Mouse (Mus musculus): ENCODE measurements around the gene Eif4e1b. TPM values are rescaled to one million over a fixed set of nuclear protein-coding genes. Genes with fewer than 3 reads are reported as not detected.

The Eif4e1b gene
- polyA plus RNA-seq, 1 experiment from 2014 or later, result not detected

DNA sequence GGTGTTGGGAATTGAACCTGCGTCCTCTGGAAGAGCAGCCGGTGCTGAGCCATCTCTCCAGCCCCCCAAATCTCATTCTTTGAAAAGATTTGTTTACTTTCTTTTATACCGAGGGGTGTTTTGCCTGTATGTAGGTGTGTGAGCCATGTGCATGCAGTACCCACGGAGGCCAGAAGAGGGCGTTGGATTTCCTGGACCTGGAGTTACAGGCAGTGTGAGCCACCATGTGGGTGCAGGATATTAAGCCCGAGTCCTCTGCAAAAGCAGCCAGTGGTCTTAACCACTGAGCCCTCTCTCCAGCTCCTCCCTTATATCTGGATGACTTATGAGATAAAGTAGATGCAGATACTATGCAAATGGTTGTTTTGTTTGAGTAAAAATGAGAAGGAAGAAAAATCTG is 19.2 kb downstream of the Eif4e1b start:
- 85% methylated on average over 6 of the region's 6 CpGs for WGBS
- DNase-seq (ENCODE audit: low spot score), result no peak
- H3K27me3 ChIP-seq (ENCODE audit: control insufficient read depth, insufficient read depth, low read length), result no peaks in the 10 kb centered on the region

GRCm38 (mm10) chr13:54805134-54805838 is 21.5 kb downstream of the Eif4e1b start:
- 48% methylated on average over 21 of the region's 21 CpGs for WGBS
- ATAC-seq (ENCODE audit: insufficient read depth, low FRiP score, low TSS enrichment), result no peak

More for the DNA sequence above, 19.2 kb downstream of the Eif4e1b start:
- H3K9ac ChIP-seq (ENCODE audit: low read length), result no peak overlapping the region
- ATAC-seq (ENCODE audit: insufficient read depth, low FRiP score, low TSS enrichment), result no peak
- no peak overlapping the region for H3K27ac ChIP-seq (ENCODE audit: low read depth, low read length)
- no peaks in the 10 kb centered on the region for H3K36me3 ChIP-seq (ENCODE audit: control insufficient read depth, insufficient read depth, low read length)
- no peak overlapping the region for H3K4me2 ChIP-seq (ENCODE audit: low read depth)
- no peak overlapping the region for H3K4me3 ChIP-seq (ENCODE audit: low read depth, low read length)
- no peaks in the 10 kb centered on the region for H3K9me3 ChIP-seq (ENCODE audit: control insufficient read depth, low read length)
- peaks cover 5% of the 10 kb centered on the region; the same call in 1 of the 2 replicates for H3K4me1 ChIP-seq (ENCODE audit: control insufficient read depth, insufficient read depth, low read length)

GRCm38 (mm10) chr13:54806434-54806976 is 22.7 kb downstream of the Eif4e1b start:
- WGBS, result 16% methylated on average over 13 of the region's 13 CpGs
- no peak overlapping the region for H3K27ac ChIP-seq (ENCODE audit: low read depth, low read length)
- no peak overlapping the region for H3K4me2 ChIP-seq (ENCODE audit: low read depth)
- no peaks in the 10 kb centered on the region for H3K9me3 ChIP-seq (ENCODE audit: control insufficient read depth, low read length)
- 0 out of 2 replicates have a peak overlapping the region, but pooled peaks have one; percentile 15 for H3K9ac ChIP-seq (ENCODE audit: low read length)
- ATAC-seq (ENCODE audit: insufficient read depth, low FRiP score, low TSS enrichment), result no peak
- H3K4me1 ChIP-seq (ENCODE audit: control insufficient read depth, insufficient read depth, low read length), result peaks cover 5% of the 10 kb centered on the region; the same call in 1 of the 2 replicates
- H3K27me3 ChIP-seq (ENCODE audit: control insufficient read depth, insufficient read depth, low read length), result no peaks in the 10 kb centered on the region
- peak; percentile 67 for DNase-seq (ENCODE audit: low spot score)
- H3K4me3 ChIP-seq (ENCODE audit: low read depth, low read length), result no peak overlapping the region
- H3K36me3 ChIP-seq (ENCODE audit: control insufficient read depth, insufficient read depth, low read length), result no peaks in the 10 kb centered on the region

More at GRCm38 (mm10) chr13:54805134-54805838, 21.5 kb downstream of the Eif4e1b start:
- Histone ChIP-seq H3K27ac (ENCODE audit: low read depth, low read length) (no peak overlapping the region), H3K27me3 (ENCODE audit: control insufficient read depth, insufficient read depth, low read length) (no peaks in the 10 kb centered on the region), H3K9me3 (ENCODE audit: control insufficient read depth, low read length) (no peaks in the 10 kb centered on the region), H3K36me3 (ENCODE audit: control insufficient read depth, insufficient read depth, low read length) (no peaks in the 10 kb centered on the region), H3K4me3 (ENCODE audit: low read depth, low read length) (no peak overlapping the region), H3K4me2 (ENCODE audit: low read depth) (no peak overlapping the region), H3K4me1 (ENCODE audit: control insufficient read depth, insufficient read depth, low read length) (peaks cover 5% of the 10 kb centered on the region; the same call in 1 of the 2 replicates), H3K9ac (ENCODE audit: low read length) (no peak overlapping the region)
- DNase-seq (ENCODE audit: low spot score), result peak; percentile 65

DNA sequence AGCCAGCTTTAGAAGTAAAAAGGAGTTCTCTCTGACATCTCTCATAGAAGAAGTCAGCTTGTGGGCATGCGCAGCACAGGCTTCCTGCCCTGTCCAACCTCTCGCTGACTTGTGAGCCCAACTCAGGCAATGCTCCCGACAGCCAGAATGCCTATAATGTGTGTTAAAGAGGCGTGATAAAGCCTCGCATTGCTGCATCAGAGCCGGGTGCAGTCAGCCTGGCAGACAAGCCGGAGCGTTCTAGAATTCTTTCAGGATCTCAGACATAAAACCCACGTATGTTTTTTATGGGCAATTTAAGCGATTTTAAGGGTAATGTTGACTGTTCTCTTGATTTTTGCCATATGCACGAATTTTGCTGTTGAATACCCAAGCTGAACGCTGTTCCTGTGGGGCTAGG is 24.3 kb downstream of the Eif4e1b start:
- Histone ChIP-seq H3K36me3 (ENCODE audit: control insufficient read depth, insufficient read depth, low read length) (no peaks in the 10 kb centered on the region), H3K4me2 (ENCODE audit: low read depth) (no peak overlapping the region), H3K4me3 (ENCODE audit: low read depth, low read length) (no peak overlapping the region), H3K9me3 (ENCODE audit: control insufficient read depth, low read length) (no peaks in the 10 kb centered on the region), H3K4me1 (ENCODE audit: control insufficient read depth, insufficient read depth, low read length) (peaks cover 5% of the 10 kb centered on the region; the same call in 1 of the 2 replicates), H3K27me3 (ENCODE audit: control insufficient read depth, insufficient read depth, low read length) (no peaks in the 10 kb centered on the region), H3K27ac (ENCODE audit: low read depth, low read length) (no peak overlapping the region), H3K9ac (ENCODE audit: low read length) (no peak overlapping the region)
- ATAC-seq (ENCODE audit: insufficient read depth, low FRiP score, low TSS enrichment) (no peak), DNase-seq (ENCODE audit: low spot score) (no peak)
- 80% methylated on average over 12 of the region's 12 CpGs for WGBS

DNA sequence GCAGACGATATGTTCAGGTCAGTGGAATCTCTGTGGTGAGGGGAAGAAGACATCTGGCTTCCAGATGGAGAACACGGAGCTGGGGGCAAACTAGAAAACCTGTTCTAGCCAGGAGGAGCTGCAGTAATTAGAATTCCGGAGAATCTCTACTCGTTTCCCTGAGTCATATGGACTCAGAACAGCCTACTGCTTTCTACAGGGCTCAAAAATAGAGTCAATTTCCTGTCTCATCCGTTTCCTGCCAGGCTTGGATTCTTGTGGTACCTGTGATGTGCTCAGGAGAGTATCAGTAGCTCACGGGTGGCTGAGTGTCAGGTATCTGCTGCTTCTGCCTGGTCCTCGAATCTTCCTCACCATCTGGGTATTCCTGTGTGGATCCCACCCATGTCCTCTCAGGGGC is 27.7 kb downstream of the Eif4e1b start:
- H3K4me1 ChIP-seq (ENCODE audit: control insufficient read depth, insufficient read depth, low read length), result peaks cover 4% of the 10 kb centered on the region; the same call in 1 of the 2 replicates
- H3K4me3 ChIP-seq (ENCODE audit: low read depth, low read length), result no peak overlapping the region
- H3K27me3 ChIP-seq (ENCODE audit: control insufficient read depth, insufficient read depth, low read length), result no peaks in the 10 kb centered on the region
- H3K27ac ChIP-seq (ENCODE audit: low read depth, low read length), result no peak overlapping the region
- no peaks in the 10 kb centered on the region for H3K36me3 ChIP-seq (ENCODE audit: control insufficient read depth, insufficient read depth, low read length)
- no peaks in the 10 kb centered on the region for H3K9me3 ChIP-seq (ENCODE audit: control insufficient read depth, low read length)
- ATAC-seq (ENCODE audit: insufficient read depth, low FRiP score, low TSS enrichment), result no peak
- H3K9ac ChIP-seq (ENCODE audit: low read length), result no peak overlapping the region
- no peak for DNase-seq (ENCODE audit: low spot score)
- 59% methylated on average over 7 of the region's 7 CpGs for WGBS
- H3K4me2 ChIP-seq (ENCODE audit: low read depth), result no peak overlapping the region

DNA sequence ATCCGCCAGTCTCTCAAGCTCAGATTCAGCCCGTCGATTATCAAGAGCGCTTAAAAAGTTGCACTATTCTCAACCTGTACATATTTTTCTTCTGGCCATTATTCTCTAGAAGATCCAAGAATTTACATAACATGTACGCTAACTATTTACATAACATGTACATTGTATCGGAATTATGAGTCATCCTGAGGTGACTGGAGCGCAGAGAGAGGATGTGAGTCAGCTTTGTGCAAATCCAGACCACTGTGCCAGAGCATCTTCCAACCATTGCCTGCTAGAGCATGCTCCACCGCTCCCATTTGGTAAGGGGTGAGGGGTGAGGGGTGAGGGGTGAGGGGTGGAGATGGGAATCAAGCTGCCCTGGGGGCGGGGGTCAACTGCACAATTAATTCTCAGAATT is 29.6 kb downstream of the Eif4e1b start:
- Histone ChIP-seq H3K27ac (ENCODE audit: low read depth, low read length) (no peak overlapping the region), H3K9ac (ENCODE audit: low read length) (no peak overlapping the region), H3K4me2 (ENCODE audit: low read depth) (no peak overlapping the region), H3K27me3 (ENCODE audit: control insufficient read depth, insufficient read depth, low read length) (no peaks in the 10 kb centered on the region), H3K4me3 (ENCODE audit: low read depth, low read length) (no peak overlapping the region), H3K9me3 (ENCODE audit: control insufficient read depth, low read length) (no peaks in the 10 kb centered on the region), H3K36me3 (ENCODE audit: control insufficient read depth, insufficient read depth, low read length) (no peaks in the 10 kb centered on the region), H3K4me1 (ENCODE audit: control insufficient read depth, insufficient read depth, low read length) (no peaks in the 10 kb centered on the region)
- ATAC-seq (ENCODE audit: insufficient read depth, low FRiP score, low TSS enrichment) (no peak), DNase-seq (ENCODE audit: low spot score) (no peak)
- 95% methylated on average over 9 of the region's 9 CpGs for WGBS

DNA sequence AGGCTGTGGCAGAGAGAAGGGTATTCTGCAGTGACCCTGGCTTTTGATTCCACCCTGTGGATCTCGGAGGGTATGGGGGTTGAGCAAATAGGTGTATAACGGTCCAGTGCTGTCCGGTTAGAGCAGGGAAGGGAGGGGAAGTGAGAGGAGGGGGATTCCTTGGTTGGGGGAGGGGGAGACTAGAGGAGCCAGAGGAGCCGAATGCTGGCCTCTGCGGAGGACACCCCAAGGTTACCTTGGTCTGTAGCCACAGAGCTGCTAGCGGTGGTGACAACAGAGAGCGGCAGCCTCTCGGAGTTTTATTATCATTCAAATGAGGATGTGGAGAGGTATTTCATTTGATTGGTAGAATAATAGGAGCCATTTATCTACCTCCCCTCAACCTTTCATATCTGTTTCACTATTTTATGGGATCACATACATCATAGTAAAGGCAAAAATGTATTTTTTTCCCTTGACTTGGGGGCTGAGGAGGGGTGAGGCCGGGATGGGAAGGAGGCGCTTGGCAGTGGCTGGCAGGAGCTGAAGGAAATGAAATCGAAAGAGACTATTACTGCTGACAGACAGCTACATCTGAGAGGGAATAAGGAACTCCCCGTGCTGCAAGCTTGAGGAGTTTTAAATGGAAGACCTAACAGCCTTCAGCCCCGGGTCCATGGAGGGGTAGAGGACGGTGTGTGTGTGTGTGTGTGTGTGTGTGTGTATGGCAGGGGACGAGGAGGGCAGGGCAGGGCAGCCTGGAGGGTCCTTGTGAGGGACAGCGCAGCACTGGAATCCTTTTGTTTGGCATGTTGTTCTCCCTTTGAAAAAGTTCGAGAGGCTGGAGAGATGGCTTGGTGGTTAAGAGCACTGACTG is 34.8 kb downstream of the Eif4e1b start:
- no peak overlapping the region for H3K27ac ChIP-seq (ENCODE audit: low read depth, low read length)
- no peak for ATAC-seq (ENCODE audit: insufficient read depth, low FRiP score, low TSS enrichment)
- H3K9ac ChIP-seq (ENCODE audit: low read length), result no peak overlapping the region; the same call in 1 of the 2 replicates
- no peak overlapping the region for H3K4me2 ChIP-seq (ENCODE audit: low read depth)
- no peaks in the 10 kb centered on the region for H3K36me3 ChIP-seq (ENCODE audit: control insufficient read depth, insufficient read depth, low read length)
- WGBS, result 20% methylated on average over 16 of the region's 17 CpGs
- H3K27me3 ChIP-seq (ENCODE audit: control insufficient read depth, insufficient read depth, low read length), result no peaks in the 10 kb centered on the region
- no peak overlapping the region for H3K4me3 ChIP-seq (ENCODE audit: low read depth, low read length)
- no peaks in the 10 kb centered on the region for H3K4me1 ChIP-seq (ENCODE audit: control insufficient read depth, insufficient read depth, low read length)
- no peak for DNase-seq (ENCODE audit: low spot score)
- no peaks in the 10 kb centered on the region for H3K9me3 ChIP-seq (ENCODE audit: control insufficient read depth, low read length)

GRCm38 (mm10) chr13:54821106-54821505 is 37.3 kb downstream of the Eif4e1b start:
- Histone ChIP-seq H3K4me3 (ENCODE audit: low read depth, low read length) (no peak overlapping the region), H3K27me3 (ENCODE audit: control insufficient read depth, insufficient read depth, low read length) (no peaks in the 10 kb centered on the region), H3K9me3 (ENCODE audit: control insufficient read depth, low read length) (no peaks in the 10 kb centered on the region), H3K9ac (ENCODE audit: low read length) (no peak overlapping the region), H3K4me1 (ENCODE audit: control insufficient read depth, insufficient read depth, low read length) (peaks cover 8% of the 10 kb centered on the region; the same call in 1 of the 2 replicates), H3K36me3 (ENCODE audit: control insufficient read depth, insufficient read depth, low read length) (no peaks in the 10 kb centered on the region), H3K4me2 (ENCODE audit: low read depth) (no peak overlapping the region), H3K27ac (ENCODE audit: low read depth, low read length) (no peak overlapping the region)
- ATAC-seq (ENCODE audit: insufficient read depth, low FRiP score, low TSS enrichment) (no peak), DNase-seq (ENCODE audit: low spot score) (no peak)
- 84% methylated on average over 4 of the region's 4 CpGs for WGBS
